Mouse (Mus musculus) E14TG2a.4 (cell line): ENCODE results near the gene Padi6.

Experiments used
- H3K27me3 ChIP-seq: 2 replicates; pipeline ENCODE4 v1.6.1; 2014; ENCODE audit warnings: low read length, control low read depth; ENCODE audit not compliant: insufficient read depth
- H3K36me3 ChIP-seq: 2 replicates; pipeline ENCODE4 v1.6.1; 2014; ENCODE audit warnings: low read length, control low read depth; ENCODE audit not compliant: insufficient read depth
- H3K4me1 ChIP-seq: replicated peaks from 2 replicates; pipeline ENCODE4 v1.6.1; 2014; ENCODE audit warnings: low read depth, low read length, control low read depth
- H3K4me3 ChIP-seq: replicated peaks from 2 replicates; pipeline ENCODE4 v1.5.1; 2014; ENCODE audit warnings: mild to moderate bottlenecking, low read length
- H3K9me3 ChIP-seq: 2 replicates; pipeline ENCODE4 v1.6.1; 2014; ENCODE audit warnings: low read length, control low read depth
- CTCF ChIP-seq: conservative IDR thresholded peaks from 2 replicates; pipeline ENCODE4 v1.5.1; 2014; ENCODE audit warnings: low read length
- NANOG ChIP-seq: IDR thresholded peaks from 2 replicates; pipeline ENCODE4 v1.6.1; 2014; ENCODE audit warnings: borderline replicate concordance, low read length, mixed read lengths
- POU5F1 ChIP-seq: IDR thresholded peaks from 2 replicates; pipeline ENCODE4 v1.6.1; 2014; ENCODE audit warnings: low read length, borderline replicate concordance

The Padi6 gene

DNA sequence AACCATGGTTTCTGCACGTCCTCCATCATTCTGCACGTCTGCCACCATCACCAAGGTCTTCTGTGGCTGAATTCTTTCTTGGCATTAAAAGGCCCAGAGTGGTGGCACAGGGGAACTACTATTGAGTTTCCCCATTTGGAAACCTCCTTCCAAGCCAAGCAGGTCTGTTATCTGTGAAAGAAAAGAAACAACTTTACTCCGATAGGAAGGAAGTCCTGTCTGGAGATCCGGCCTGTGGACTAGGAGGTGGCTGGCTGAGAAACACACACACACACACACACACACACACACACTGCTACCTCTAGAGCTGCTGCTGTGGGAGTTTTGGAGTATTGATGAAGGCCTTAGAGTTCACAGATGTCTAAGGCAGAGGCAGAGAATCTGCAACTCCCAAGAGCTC, 48.9 kb downstream of the Padi6 start:
- TF ChIP-seq POU5F1 (no peak), CTCF (no peak), NANOG (no peak)
- Histone ChIP-seq H3K27me3 (no peaks in the 10 kb centered on the region), H3K4me3 (no peak overlapping the region), H3K9me3 (no peaks in the 10 kb centered on the region), H3K4me1 (peaks cover 60% of the 10 kb centered on the region), H3K36me3 (no peaks in the 10 kb centered on the region)

DNA sequence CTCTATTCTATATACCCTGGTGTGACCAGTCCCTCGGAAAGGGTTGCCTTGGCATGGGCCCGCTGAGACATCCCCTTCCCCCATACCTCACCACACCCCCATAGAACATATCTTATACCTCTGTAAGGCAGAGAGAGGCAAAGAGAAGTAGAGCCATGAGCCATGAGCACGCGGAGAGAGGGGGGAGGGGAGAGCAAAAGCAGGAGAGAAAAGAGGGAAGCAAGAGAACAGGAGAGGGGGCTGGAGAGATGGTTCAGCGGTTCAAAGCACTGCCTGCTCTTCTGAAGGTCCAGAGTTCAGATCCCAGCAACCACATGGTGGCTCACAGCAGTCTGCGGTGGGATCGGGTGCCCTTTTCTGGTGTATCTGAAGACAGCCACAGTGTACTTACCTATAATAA, 51.0 kb downstream of the Padi6 start:
- H3K4me1 ChIP-seq, result peaks cover 56% of the 10 kb centered on the region
- peak overlapping the region; percentile 67; the same call in 1 of the 2 replicates for H3K4me3 ChIP-seq
- H3K27me3 ChIP-seq, result no peaks in the 10 kb centered on the region
- H3K36me3 ChIP-seq, result no peaks in the 10 kb centered on the region
- TF ChIP-seq NANOG (no peak), POU5F1 (no peak), CTCF (no peak)
- no peaks in the 10 kb centered on the region for H3K9me3 ChIP-seq

DNA sequence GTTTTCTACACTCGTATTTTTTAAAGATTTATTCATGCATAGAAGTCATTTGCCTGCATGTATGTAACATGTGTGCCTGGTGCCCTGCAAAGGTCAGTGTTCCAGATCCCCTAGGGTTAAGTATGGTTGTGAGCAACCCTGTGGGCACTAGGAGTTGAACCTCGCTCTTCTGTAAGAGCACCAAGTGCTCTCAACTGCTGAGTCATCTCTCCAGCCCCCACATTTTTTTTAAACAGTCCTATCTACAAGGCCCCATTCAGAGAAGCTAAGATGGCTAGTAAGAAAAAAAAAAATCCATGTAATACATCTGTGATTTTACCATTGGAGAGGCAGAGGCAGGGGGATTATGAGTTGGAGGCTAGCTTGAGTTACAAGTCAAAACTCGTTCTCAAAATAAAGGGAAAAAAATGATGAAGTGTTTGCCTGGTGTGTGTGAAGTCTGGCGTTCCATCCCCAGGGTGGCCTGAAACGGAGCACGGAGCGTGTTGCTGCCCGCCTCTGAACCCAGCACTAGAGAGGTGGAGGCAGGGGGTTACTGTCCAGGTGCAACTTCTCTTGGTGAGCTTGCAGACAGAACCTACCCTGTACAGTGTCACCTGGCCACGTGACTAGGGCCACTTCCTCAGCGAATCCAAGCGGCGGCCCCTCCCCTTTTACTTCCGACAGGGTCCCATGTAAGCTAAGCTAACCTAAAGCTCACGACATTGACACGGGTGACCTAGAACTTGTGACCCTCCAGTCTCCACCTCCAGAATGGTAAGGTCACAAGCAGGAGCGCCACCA, 52.4 kb downstream of the Padi6 start:
- H3K36me3 ChIP-seq, result no peaks in the 10 kb centered on the region
- no peaks in the 10 kb centered on the region for H3K9me3 ChIP-seq
- TF ChIP-seq POU5F1 (no peak), CTCF (no peak), NANOG (no peak)
- H3K4me1 ChIP-seq, result peaks cover 58% of the 10 kb centered on the region
- H3K4me3 ChIP-seq, result peak overlapping the region; percentile 67
- no peaks in the 10 kb centered on the region for H3K27me3 ChIP-seq

DNA sequence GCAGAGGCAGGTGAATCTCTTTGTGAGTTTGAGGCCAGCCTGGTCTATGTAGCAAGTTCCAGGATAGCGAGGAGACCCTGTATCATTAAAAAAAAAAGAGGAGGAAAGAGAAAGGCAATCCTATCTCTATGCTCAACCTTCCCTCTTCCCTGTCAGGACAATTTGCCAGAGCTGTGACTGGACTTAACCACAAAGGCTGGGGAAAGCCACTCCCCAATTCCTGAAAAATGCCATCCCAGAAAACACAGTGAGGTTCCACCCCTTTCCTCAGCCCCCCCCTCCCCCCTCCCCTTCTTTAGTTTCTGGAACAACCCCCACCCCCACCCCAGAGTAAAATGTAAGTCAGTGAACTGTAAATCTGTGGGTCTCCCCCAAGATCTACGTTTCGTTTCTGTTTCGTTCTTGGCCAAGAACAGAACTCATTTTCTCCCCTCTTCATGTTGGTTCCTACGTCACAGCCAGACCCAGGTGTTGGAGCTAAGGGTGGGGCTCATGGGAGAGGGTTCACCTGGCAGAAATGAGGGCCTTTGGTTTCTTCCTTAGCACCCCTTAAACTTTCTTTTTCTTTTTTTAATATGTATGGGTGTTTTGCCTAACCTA, 53.5 kb downstream of the Padi6 start:
- Histone ChIP-seq H3K36me3 (no peaks in the 10 kb centered on the region), H3K4me3 (no peak overlapping the region), H3K9me3 (no peaks in the 10 kb centered on the region), H3K27me3 (no peaks in the 10 kb centered on the region), H3K4me1 (peaks cover 60% of the 10 kb centered on the region)
- TF ChIP-seq NANOG (no peak), CTCF (no peak), POU5F1 (no peak)

DNA sequence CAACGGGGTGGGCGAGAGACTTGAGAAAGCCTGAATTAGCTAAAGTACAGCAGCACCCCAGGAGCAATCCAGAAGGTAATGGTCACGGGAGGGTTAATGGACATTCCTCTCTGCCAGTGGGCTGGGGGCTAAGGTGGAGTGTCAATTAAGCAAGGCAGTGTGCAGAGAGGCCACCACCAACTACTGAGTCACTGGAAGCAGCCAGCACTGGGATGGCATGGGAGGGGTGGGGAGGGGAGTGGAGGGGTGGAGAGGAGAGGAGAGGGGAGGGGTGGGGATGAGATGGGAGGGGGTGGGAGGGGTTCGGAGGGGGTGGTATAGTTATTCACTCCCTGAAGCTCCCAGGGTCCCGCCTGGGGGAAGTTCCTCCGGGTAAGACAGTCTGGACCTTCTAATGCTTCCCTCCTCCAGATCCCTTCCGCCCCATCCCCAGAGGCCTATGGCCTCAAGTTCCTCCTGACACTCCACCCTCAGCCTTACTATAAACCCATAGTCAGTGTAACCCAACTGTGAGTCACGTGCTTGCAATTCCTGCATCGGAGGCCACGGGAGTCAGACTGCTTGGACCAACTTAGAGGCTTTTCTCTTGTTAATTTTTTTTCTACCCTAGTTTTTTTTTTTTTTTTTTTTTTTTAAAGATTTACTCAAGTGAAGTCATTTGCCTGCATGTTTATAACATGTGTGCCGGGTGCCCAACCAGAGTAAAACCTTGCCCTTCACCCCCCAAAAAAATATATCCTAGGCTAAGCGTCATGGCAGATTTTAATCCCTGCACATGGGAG, 54.2 kb downstream of the Padi6 start:
- peaks cover 60% of the 10 kb centered on the region for H3K4me1 ChIP-seq
- no peak overlapping the region for H3K4me3 ChIP-seq
- no peaks in the 10 kb centered on the region for H3K36me3 ChIP-seq

DNA sequence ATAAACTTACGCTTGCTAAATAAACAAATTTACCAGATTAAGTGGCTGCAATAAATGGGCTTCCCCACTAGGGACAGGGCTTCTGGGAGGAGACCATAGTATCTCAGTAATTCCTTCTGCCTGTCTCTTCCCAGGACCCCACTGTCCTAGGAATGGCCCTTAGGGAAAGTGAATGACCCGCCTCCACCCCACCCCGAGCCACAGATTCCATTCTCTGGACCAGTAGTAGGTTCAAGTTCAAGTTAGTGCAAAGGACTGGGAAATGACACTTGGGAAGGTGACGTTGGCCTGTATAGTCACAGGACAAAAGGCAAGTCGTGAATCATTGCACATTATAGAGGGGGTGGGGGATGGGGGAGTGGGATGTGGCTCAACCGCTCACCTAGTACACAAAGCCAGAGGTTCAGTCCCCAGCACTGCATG, 57.6 kb downstream of the Padi6 start:
- H3K4me1 ChIP-seq, result peaks cover 52% of the 10 kb centered on the region
- no peaks in the 10 kb centered on the region for H3K36me3 ChIP-seq
- peak; percentile 35 for TF ChIP-seq CTCF
- no peak for TF ChIP-seq POU5F1
- H3K4me3 ChIP-seq, result peak overlapping the region; percentile 37; the same call in 1 of the 2 replicates
- no peaks in the 10 kb centered on the region for H3K27me3 ChIP-seq
- H3K9me3 ChIP-seq, result no peaks in the 10 kb centered on the region

More for the DNA sequence above, 54.2 kb downstream of the Padi6 start:
- H3K9me3 ChIP-seq, result no peaks in the 10 kb centered on the region
- no peaks in the 10 kb centered on the region for H3K27me3 ChIP-seq
- TF ChIP-seq NANOG (no peak), CTCF (no peak), POU5F1 (no peak)

DNA sequence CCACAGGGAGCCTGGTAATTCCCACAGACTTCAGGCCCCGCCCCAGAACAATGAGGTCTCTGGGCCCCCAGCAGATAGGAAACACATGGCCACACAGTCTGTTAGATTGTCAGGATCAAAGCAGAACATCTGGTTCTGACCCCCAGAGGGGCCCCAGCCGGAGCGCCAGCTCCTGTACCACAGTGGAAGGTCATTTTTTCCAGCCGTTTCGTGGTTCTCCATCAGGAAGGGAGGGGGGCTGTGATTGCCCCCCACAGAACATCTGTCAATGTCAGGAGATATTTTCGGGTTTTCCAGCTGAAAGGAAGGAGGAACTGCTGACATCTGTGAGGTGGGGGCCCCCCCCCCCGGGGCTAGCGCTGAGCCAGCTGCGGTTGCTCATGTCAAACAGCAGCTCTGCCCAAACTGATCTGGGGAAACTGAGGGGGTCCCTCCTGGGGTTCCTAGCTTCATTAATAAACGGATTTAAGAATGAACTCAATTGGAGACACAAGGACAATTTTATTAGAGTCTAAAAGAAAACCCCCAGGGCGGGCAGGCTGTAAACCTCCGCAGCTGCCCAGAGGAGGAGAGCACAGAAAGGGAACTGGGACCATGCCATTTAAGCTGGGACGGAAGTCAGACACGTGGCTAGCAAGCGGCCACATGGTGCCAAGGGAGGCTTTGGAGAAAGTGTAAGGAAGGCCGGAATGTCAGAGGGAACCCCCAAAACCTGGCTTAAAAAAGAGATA, 58.1 kb downstream of the Padi6 start:
- Histone ChIP-seq H3K4me1 (peaks cover 49% of the 10 kb centered on the region), H3K9me3 (no peaks in the 10 kb centered on the region), H3K27me3 (no peaks in the 10 kb centered on the region), H3K4me3 (peak overlapping the region; percentile 37), H3K36me3 (no peaks in the 10 kb centered on the region)
- TF ChIP-seq CTCF, result no peak
- TF ChIP-seq NANOG, result no peak
- no peak for TF ChIP-seq POU5F1

DNA sequence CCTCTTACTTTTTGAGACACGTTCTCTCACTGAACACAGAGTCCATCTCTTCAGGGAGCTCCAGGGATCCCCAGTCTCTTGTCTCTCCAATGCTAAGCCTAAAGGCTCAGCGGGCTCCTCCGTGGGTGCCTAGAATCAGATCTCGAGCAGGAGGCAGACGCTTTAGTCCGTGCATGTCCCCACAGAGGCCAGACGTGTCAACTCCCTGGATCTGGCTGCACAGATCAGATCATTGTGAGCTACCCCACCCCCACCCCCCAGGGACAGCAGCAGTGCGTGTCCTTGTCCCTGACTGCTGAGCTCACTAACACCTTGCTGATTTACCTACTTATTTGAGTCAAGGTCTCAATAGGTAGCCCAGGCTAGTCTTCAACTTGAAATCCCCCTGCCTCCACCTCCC, 58.8 kb downstream of the Padi6 start:
- no peak for TF ChIP-seq CTCF
- no peak for TF ChIP-seq POU5F1
- no peak for TF ChIP-seq NANOG
- Histone ChIP-seq H3K4me1 (peaks cover 49% of the 10 kb centered on the region), H3K36me3 (no peaks in the 10 kb centered on the region), H3K9me3 (no peaks in the 10 kb centered on the region), H3K4me3 (no peak overlapping the region), H3K27me3 (no peaks in the 10 kb centered on the region)
